Mouse (Mus musculus) kidney, postnatal 0 days (tissue): ENCODE results near the gene Pknox2. TPM values are rescaled to one million over a fixed set of nuclear protein-coding genes. Genes with fewer than 3 reads are reported as not detected.
A peak's percentile ranks its signal among the peaks of the same experiment; 100 is the strongest.

ENCODE experiments used
- ATAC-seq: fragments of 200-750 bp; cut with Nextera tagmentation; replicated peaks from 2 replicates; pipeline ENCODE4 v1.8.0; 2017; ENCODE audit warnings: low read depth, moderate number of reproducible peaks, moderate TSS enrichment, moderate library complexity; ENCODE audit not compliant: low FRiP score
- DNase-seq: peaks from one replicate; pipeline ENCODE4 v3.0.0-alpha.2; 2016; ENCODE audit warnings: low spot score
- H3K27ac ChIP-seq: fragments of 300-500 bp; sonication (generic); 2 replicates; pipeline ENCODE4 v1.5.1; 2014; ENCODE audit warnings: mild to moderate bottlenecking
- H3K27me3 ChIP-seq: fragments of 300-500 bp; sonication (generic); 2 replicates; pipeline ENCODE4 v1.6.1; 2014; ENCODE audit warnings: low read length, mixed read lengths; ENCODE audit not compliant: insufficient read depth
- H3K36me3 ChIP-seq: fragments of 300-500 bp; sonication (generic); 2 replicates; pipeline ENCODE4 v1.6.1; 2014; ENCODE audit warnings: low read length, mixed read lengths; ENCODE audit not compliant: insufficient read depth
- H3K4me1 ChIP-seq: fragments of 300-500 bp; sonication (generic); replicated peaks from 2 replicates; pipeline ENCODE4 v1.6.1; 2014; ENCODE audit warnings: antibody characterized with exemption, low read length, mixed read lengths; ENCODE audit not compliant: insufficient read depth
- H3K4me2 ChIP-seq: fragments of 300-500 bp; sonication (generic); 2 replicates; pipeline ENCODE4 v1.6.1; 2014; ENCODE audit warnings: mild to moderate bottlenecking, low read length, moderate library complexity, mixed read lengths
- H3K4me3 ChIP-seq: fragments of 300-500 bp; sonication (generic); replicated peaks from 2 replicates; pipeline ENCODE4 v1.5.1; 2014; ENCODE audit warnings: low read depth, low read length
- H3K9ac ChIP-seq: fragments of 300-500 bp; sonication (generic); 2 replicates; pipeline ENCODE4 v1.6.1; 2014; ENCODE audit warnings: low read depth, low read length
- H3K9me3 ChIP-seq: fragments of 300-500 bp; sonication (generic); replicated peaks from 2 replicates; pipeline ENCODE4 v1.6.1; 2016; ENCODE audit warnings: low read length, inconsistent platforms, mixed read lengths
- CTCF ChIP-seq: IDR thresholded peaks from 2 replicates; pipeline ENCODE4 v1.5.1; 2016; ENCODE audit warnings: antibody characterized with exemption, low read depth, mild to moderate bottlenecking, moderate library complexity
- WGBS: fragments of 180-500 bp; shearing (Covaris S2); extraction: QIAGEN DNeasy Blood & Tissue Kit; methylation state at CpG from one replicate; pipeline ENCODE4 v1.1.7; 2014; 5-methylcytosine and 5-hydroxymethylcytosine counted together
- polyA plus RNA-seq: library from polyadenylated mRNA; unstranded; fragments of >200 nt; fragmentation: Nextera tagmentation; extraction: Ambion mirVana; gene quantifications from 2 replicates; pipeline ENCODE4 v1.2.1, GENCODE M21; 2015

Pknox2 gene
- polyA plus RNA-seq, 1 experiment from 2014 or later: 6.0 TPM

DNA sequence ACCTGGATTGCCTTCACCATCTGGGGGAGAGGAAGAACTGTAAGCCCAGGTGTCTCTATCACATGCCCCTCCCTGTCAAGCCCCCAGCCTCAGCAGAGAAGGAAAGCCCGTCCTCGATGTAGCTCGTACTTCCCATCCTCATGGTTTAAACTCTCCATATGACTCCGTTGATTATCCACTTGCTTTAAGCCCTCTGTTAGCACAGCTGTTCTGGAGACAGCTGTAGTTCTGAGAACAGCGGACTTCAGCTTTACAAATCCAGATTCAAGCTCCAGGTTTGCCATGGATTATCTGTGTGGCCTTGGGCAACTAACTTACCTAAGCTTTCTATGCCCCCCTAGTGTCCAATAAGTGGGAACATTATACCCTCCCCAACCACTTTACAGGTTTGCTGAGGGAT, 223.5 kb downstream of the Pknox2 start:
- H3K4me1 ChIP-seq: no peaks in the 10 kb centered on the region
- ATAC-seq (no peak), DNase-seq (no peak)
- H3K27ac ChIP-seq: no peak overlapping the region
- H3K36me3 ChIP-seq: no peaks in the 10 kb centered on the region
- no peaks in the 10 kb centered on the region for H3K9me3 ChIP-seq
- no peak overlapping the region for H3K4me3 ChIP-seq
- H3K27me3 ChIP-seq: no peaks in the 10 kb centered on the region
- no peak overlapping the region for H3K9ac ChIP-seq
- 90% methylated on average over 5 of the region's 5 CpGs for WGBS
- TF ChIP-seq CTCF: no peak
- H3K4me2 ChIP-seq: no peak overlapping the region

DNA sequence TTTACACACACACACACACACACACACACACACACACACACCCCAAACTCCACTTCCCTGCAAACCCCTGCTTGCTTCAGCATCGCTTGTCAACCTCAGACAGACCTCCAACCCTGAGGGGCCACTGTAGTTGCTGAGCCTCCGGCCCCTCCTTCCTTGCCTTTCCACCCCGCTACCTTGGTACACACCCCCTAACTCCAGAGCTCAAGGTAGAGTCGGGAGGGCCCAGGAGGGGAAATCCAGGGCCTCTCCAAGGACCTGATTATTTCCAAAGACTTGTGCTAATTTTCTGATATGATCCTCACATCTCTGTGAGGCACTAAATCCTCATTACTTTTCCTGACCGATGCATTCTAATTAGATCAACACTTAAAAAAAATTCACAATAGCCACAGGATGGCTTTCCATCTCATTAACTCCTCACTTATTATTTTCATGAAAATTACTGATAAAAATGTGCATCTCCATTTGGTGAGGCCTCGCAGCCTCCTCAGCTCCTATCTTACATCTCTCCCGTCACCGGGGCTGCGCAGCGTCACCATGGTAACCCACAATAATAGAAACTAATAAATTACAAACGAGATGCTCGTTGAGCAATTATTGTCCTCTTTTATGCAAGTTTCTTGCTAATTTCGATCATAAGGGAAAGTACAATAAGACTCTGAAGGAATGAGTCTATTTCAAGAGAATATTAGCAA, 225.3 kb downstream of the Pknox2 start:
- Histone ChIP-seq H3K4me3 (no peak overlapping the region), H3K27me3 (no peaks in the 10 kb centered on the region), H3K9ac (no peak overlapping the region), H3K27ac (no peak overlapping the region), H3K36me3 (no peaks in the 10 kb centered on the region), H3K9me3 (no peaks in the 10 kb centered on the region), H3K4me1 (no peaks in the 10 kb centered on the region), H3K4me2 (no peak overlapping the region)
- TF ChIP-seq CTCF: no peak
- DNase-seq: no peak
- no peak for ATAC-seq
- WGBS: 64% methylated on average over 13 of the region's 13 CpGs

DNA sequence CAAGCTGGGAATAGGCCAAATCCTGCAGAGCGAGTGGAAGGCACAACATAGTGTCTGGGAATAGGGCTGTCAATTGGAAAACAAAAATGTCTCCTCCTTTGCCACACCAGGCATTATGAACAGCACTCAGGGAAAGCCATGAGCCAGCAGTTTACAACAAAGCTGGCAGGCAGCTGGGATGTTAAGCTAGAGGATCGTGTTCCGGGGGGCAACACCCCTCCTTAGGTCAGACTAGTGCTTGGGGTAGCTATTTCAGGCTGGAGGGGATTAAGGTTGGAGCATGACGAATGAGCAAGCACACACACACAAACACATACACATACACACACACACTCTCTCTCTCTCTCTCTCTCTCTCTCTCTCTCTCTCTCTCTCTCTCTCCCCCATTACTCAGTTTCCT, 227.7 kb downstream of the Pknox2 start:
- H3K27me3 ChIP-seq: no peaks in the 10 kb centered on the region
- no peak overlapping the region for H3K27ac ChIP-seq
- H3K9ac ChIP-seq: no peak overlapping the region
- WGBS: 47% methylated on average over 4 of the region's 4 CpGs
- H3K36me3 ChIP-seq: no peaks in the 10 kb centered on the region
- DNase-seq (no peak), ATAC-seq (no peak)
- TF ChIP-seq CTCF: no peak
- H3K4me1 ChIP-seq: 0 out of 2 replicates have a peak, but pooled peaks cover 5% of the 10 kb centered on the region
- no peak overlapping the region for H3K4me2 ChIP-seq
- no peaks in the 10 kb centered on the region for H3K9me3 ChIP-seq
- H3K4me3 ChIP-seq: no peak overlapping the region

DNA sequence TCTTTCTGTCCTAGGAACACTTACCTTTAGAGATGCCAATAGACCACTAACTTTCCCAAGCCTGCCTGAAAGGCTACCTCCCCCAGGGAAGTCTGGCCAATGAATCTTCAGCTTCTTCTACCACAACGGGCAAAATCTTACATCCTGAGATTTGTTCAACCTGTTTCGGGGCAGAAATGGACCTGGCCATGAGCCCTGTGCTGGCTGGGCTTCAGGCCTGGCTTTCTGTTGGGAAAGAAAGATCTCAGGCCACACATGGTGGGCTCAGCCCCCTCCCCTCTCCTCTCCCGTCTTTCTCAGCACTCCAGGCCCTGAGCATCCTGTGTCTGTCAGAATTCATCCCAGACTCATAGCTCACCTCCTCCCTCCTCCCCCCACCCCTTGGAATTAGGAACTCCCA, 228.6 kb downstream of the Pknox2 start:
- ATAC-seq: no peak
- H3K36me3 ChIP-seq: no peaks in the 10 kb centered on the region
- TF ChIP-seq CTCF: no peak
- H3K4me1 ChIP-seq: 0 out of 2 replicates have a peak, but pooled peaks cover 5% of the 10 kb centered on the region
- no peak overlapping the region for H3K9ac ChIP-seq
- H3K27ac ChIP-seq: no peak overlapping the region
- 63% methylated on average over 3 of the region's 3 CpGs for WGBS
- H3K27me3 ChIP-seq: no peaks in the 10 kb centered on the region
- no peak overlapping the region for H3K4me2 ChIP-seq
- no peaks in the 10 kb centered on the region for H3K9me3 ChIP-seq
- DNase-seq: no peak
- H3K4me3 ChIP-seq: no peak overlapping the region

DNA sequence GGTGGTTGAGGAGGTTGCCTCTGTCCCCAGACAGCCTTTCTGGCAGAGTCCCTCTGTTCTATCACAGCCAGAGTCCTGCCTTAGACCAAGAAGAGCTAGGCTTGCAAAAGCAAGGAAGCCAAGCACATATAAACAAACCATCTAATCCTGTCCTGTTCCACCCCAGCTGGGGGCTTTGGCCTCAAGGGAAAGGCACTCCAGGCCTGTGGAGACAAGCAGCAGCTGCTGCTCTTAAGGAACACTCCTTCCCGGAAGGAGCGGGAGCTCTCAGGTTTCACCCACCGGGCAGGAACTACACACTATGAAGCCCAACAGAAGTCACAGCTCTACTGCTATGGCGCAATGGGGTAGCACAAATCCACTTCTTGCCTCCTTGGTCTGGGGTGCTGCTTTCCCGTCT, 230.3 kb downstream of the Pknox2 start:
- Histone ChIP-seq H3K36me3 (no peaks in the 10 kb centered on the region), H3K27me3 (no peaks in the 10 kb centered on the region), H3K27ac (peak overlapping the region; percentile 47; the same call in 1 of the 2 replicates), H3K4me2 (peak overlapping the region; percentile 33), H3K9ac (no peak overlapping the region), H3K4me1 (0 out of 2 replicates have a peak, but pooled peaks cover 5% of the 10 kb centered on the region), H3K4me3 (no peak overlapping the region), H3K9me3 (no peaks in the 10 kb centered on the region)
- no peak for TF ChIP-seq CTCF
- WGBS: 21% methylated on average over 5 of the region's 5 CpGs
- ATAC-seq (peak; percentile 75), DNase-seq (peak; percentile 79)

DNA sequence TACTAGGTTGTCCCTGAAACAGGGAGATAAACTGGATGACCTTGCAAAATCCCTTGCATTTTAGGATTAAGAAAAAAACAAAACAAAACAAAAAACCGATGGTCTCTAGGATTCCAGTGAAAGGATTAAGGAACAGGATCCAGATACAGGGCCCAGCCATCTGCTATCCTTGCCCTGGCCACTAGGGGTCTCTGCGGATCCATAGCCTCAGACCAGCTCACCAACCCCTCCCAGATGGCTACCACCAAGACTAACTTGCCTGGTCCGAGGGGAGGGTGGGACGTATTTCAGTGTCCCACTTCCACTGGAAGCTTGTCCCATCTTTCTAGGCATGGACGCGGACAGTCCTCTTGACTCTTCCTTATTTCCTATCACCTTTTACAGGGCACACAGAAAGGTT, 230.8 kb downstream of the Pknox2 start:
- peak overlapping the region; percentile 33 for H3K4me2 ChIP-seq
- peak; percentile 94 for TF ChIP-seq CTCF

DNA sequence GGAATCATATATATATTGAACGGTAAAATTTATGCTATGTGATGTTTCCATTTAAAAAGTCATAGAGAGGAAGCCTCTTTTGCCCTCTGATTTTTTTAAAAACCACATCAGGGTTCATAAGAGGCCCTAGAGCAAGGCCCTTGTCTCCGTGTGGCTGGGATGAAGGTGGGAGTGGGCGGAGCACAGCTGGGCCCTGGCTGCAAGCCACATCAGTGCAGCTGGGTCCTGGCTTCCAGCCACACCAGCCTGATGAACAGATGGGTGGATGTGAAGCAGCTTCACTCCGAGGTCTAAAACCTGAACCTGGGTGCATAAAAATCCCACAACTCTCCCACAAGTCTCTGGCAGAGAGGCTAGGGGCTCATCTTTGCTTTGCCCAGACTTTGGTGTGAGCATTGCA, 241.8 kb downstream of the Pknox2 start:
- no peaks in the 10 kb centered on the region for H3K4me1 ChIP-seq
- no peak overlapping the region for H3K4me3 ChIP-seq
- WGBS: 49% methylated on average over 4 of the region's 4 CpGs
- TF ChIP-seq CTCF: no peak
- DNase-seq: no peak
- no peak for ATAC-seq
- no peaks in the 10 kb centered on the region for H3K27me3 ChIP-seq
- no peaks in the 10 kb centered on the region for H3K9me3 ChIP-seq
- no peak overlapping the region for H3K27ac ChIP-seq
- H3K36me3 ChIP-seq: no peaks in the 10 kb centered on the region
- H3K9ac ChIP-seq: no peak overlapping the region
- no peak overlapping the region for H3K4me2 ChIP-seq

More for the DNA sequence above, 230.8 kb downstream of the Pknox2 start:
- ATAC-seq (peak; percentile 79; the same call in 1 of the 2 replicates), DNase-seq (peak; percentile 89)
- no peaks in the 10 kb centered on the region for H3K9me3 ChIP-seq
- no peak overlapping the region for H3K9ac ChIP-seq
- no peak overlapping the region for H3K4me3 ChIP-seq
- peak overlapping the region; percentile 47; the same call in 1 of the 2 replicates for H3K27ac ChIP-seq
- no peaks in the 10 kb centered on the region for H3K36me3 ChIP-seq
- 6% methylated on average over 6 of the region's 6 CpGs for WGBS
- H3K27me3 ChIP-seq: no peaks in the 10 kb centered on the region
- 0 out of 2 replicates have a peak, but pooled peaks cover 5% of the 10 kb centered on the region for H3K4me1 ChIP-seq
